Comparison of ENCODE assay signal across 14 mouse cellular contexts in the genomic region with DNA sequence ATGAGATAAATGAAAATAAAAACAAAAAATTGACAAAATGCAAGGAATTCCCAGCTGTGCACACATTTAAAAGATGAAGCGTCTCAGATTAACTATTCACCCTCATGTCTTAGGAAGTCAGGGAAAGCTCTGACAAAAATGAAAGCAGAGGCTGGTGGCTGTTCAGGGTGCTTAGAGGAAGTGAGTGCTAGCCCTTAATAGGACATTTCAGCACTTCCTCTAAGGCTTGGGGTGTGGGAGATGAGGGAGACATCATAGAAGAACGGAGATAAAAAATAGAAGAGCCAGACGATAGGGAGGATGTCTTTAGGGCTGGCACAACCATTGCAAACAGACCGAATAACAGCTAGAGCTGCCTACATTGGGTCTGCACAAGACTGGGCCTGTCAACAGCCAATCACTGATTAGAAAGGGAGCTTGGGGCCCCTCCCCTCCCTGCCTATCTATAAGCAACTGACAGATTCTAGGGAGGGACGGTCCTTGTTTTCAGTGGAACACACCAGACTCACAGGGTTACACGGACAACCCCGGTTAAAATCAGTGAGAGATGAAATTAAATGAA. TPM values are rescaled to one million over a fixed set of nuclear protein-coding genes. Genes with fewer than 3 reads are reported as not detected.
DNase-seq lines count a peak whose midpoint lies in the region; ATAC-seq and TF ChIP-seq lines count a peak whose summit lies in the region.
"Had no signal": no experiment of that assay in that cellular context is flagged by ENCODE, and none has a peak within 500 bp of the region (broad histone marks: within the 10 kb centered on the region; RNA-seq: fewer than 3 reads in every experiment).

No protein-coding gene starts in this region.

- TF ChIP-seq POLR2A in MEL (IDR thresholded peaks at IDR 0.05; ENCODE audit: control insufficient read depth in 1 of 2, insufficient read depth in 1 of 2, low read depth in 1 of 2, low read length in 2 of 2, poor library complexity in 1 of 2), result no peak

- H3K79me2 ChIP-seq in MEL (ENCODE audit: control insufficient read depth, insufficient read depth, low read length, poor library complexity), result no peaks in the 10 kb centered on the region

- no peak for TF ChIP-seq EP300 in MEL (IDR thresholded peaks at IDR 0.05; ENCODE audit: low read depth in 1 of 2, low read length in 2 of 2)

- no peak for TF ChIP-seq CTCF in left cerebral cortex, adult 2 months (IDR thresholded peaks at IDR 0.05)
- TF ChIP-seq CTCF in MEL (IDR thresholded peaks at IDR 0.05 in 2 of 3, conservative IDR thresholded peaks at IDR 0.05 in 1 of 3; ENCODE audit: control insufficient read depth in 1 of 3, insufficient read depth in 1 of 3, low read depth in 2 of 3, low read length in 3 of 3, poor library complexity in 1 of 3, severe bottlenecking in 1 of 3), result no peak

- no peaks in the 10 kb centered on the region for H3K4me1 ChIP-seq in forebrain, embryonic 13.5 days
- H3K4me1 ChIP-seq in forebrain, embryonic 12.5 days, result no peaks in the 10 kb centered on the region
- H3K4me1 ChIP-seq in MEL (ENCODE audit: control insufficient read depth in 1 of 2, insufficient read depth in 2 of 2, low read length in 2 of 2), result no peaks in the 10 kb centered on the region

- ATAC-seq in forebrain, embryonic 13.5 days, result peak; percentile 74
- no peak for ATAC-seq in forebrain, embryonic 12.5 days (ENCODE audit: low FRiP score)
- peak; percentile 66 to 71 for ATAC-seq in hematopoietic stem cell, adult 5-6 weeks (replicated peaks in 1 of 2; ENCODE audit: insufficient read depth in 1 of 2, low FRiP score in 2 of 2, low TSS enrichment in 1 of 2, low read depth in 1 of 2, poor library complexity in 2 of 2, severe bottlenecking in 2 of 2)

- 70% methylated on average over 7 of the region's 7 CpGs for WGBS in forebrain, embryonic 13.5 days
- 69% methylated on average over 7 of the region's 7 CpGs for WGBS in forebrain, embryonic 12.5 days

- H3K4me3 ChIP-seq in forebrain, embryonic 13.5 days, result no peak overlapping the region
- no peak overlapping the region for H3K4me3 ChIP-seq in forebrain, embryonic 12.5 days (replicated peaks)
- H3K4me3 ChIP-seq in left cerebral cortex, adult 2 months, result 0 out of 2 replicates have a peak overlapping the region, but pooled peaks have one; percentile 7
- no peak overlapping the region for H3K4me3 ChIP-seq in MEL (ENCODE audit: control insufficient read depth in 1 of 2, insufficient read depth in 1 of 2, low read depth in 2 of 2, low read length in 2 of 2)

- no peaks in the 10 kb centered on the region for H3K36me3 ChIP-seq in forebrain, embryonic 13.5 days (ENCODE audit: poor library complexity, severe bottlenecking)
- no peaks in the 10 kb centered on the region for H3K36me3 ChIP-seq in forebrain, embryonic 12.5 days (replicated peaks)
- H3K36me3 ChIP-seq in MEL (ENCODE audit: control insufficient read depth in 1 of 2, insufficient read depth in 2 of 2, low read length in 2 of 2), result no peaks in the 10 kb centered on the region

- no peak overlapping the region for H3K27ac ChIP-seq in forebrain, embryonic 13.5 days
- no peak overlapping the region for H3K27ac ChIP-seq in forebrain, embryonic 12.5 days
- no peak overlapping the region for H3K27ac ChIP-seq in left cerebral cortex, adult 2 months
- H3K27ac ChIP-seq in MEL (ENCODE audit: control insufficient read depth, low read depth, low read length), result no peak overlapping the region
- H3K27ac ChIP-seq: liver, embryonic 14.5 days had no signal

- H3K27me3 ChIP-seq in forebrain, embryonic 13.5 days, result no peaks in the 10 kb centered on the region
- H3K27me3 ChIP-seq in forebrain, embryonic 12.5 days, result no peaks in the 10 kb centered on the region
- H3K27me3 ChIP-seq in MEL (ENCODE audit: control insufficient read depth in 1 of 2, insufficient read depth in 2 of 2, low read length in 2 of 2), result no peaks in the 10 kb centered on the region

- H3K4me2 ChIP-seq in forebrain, embryonic 13.5 days, result no peak overlapping the region
- no peak overlapping the region for H3K4me2 ChIP-seq in forebrain, embryonic 12.5 days

- no peak for TF ChIP-seq RAD21 in MEL (IDR thresholded peaks at IDR 0.05; ENCODE audit: low read depth, low read length)

- no peak for DNase-seq in left cerebral cortex, adult 2 months (ENCODE audit: extremely low spot score in 1 of 2, low spot score in 2 of 2)
- DNase-seq in left cerebral cortex, adult 11 months (ENCODE audit: low spot score), result no peak
- DNase-seq in MEL (ENCODE audit: low read depth, low spot score), result peak; percentile 7
- DNase-seq in ovary, postnatal 36 days (ENCODE audit: low spot score), result no peak
- no peak for DNase-seq in gastrocnemius, adult 8-10 months (ENCODE audit: low spot score in 2 of 2)
- DNase-seq: adrenal gland, postnatal 14 days; cerebellum, adult 9-10 months; gastrocnemius, postnatal 14 days; kidney, adult 2 months; thymus, postnatal 25 days had no signal

- no peaks in the 10 kb centered on the region for H3K9me3 ChIP-seq in forebrain, embryonic 13.5 days (replicated peaks)
- no peaks in the 10 kb centered on the region for H3K9me3 ChIP-seq in forebrain, embryonic 12.5 days
- no peaks in the 10 kb centered on the region for H3K9me3 ChIP-seq in MEL (replicated peaks; ENCODE audit: insufficient read depth, low read length)

- intact Hi-C loops in left cerebral cortex, adult 2 months (cut with DNase I), result no loop called here

- H3K9ac ChIP-seq in forebrain, embryonic 13.5 days, result no peak overlapping the region
- H3K9ac ChIP-seq in forebrain, embryonic 12.5 days, result no peak overlapping the region
- H3K9ac ChIP-seq in MEL (ENCODE audit: control insufficient read depth, low read depth, low read length, poor library complexity, severe bottlenecking), result no peak overlapping the region
- H3K9ac ChIP-seq: liver, embryonic 14.5 days had no signal

TF ChIP-seq in MEL, 35 proteins besides CTCF, POLR2A, EP300 and RAD21:
- TF ChIP-seq ZMIZ1 (IDR thresholded peaks at IDR 0.05; ENCODE audit: low read depth, low read length), result no peak
- TF ChIP-seq ZKSCAN1 (IDR thresholded peaks at IDR 0.05; ENCODE audit: low read depth, low read length), result no peak
- no peak for TF ChIP-seq KAT2A (conservative IDR thresholded peaks at IDR 0.05; ENCODE audit: low read depth, low read length)

RNA-seq across cellular contexts. Expression of a gene that starts 22.8 kb away (rescaled TPM):
- 2.6 and 3.3 TPM in 2 replicates for polyA plus RNA-seq in forebrain, embryonic 13.5 days (2015; fragmentation: Nextera tagmentation; extraction: Ambion mirVana)
- polyA plus RNA-seq in forebrain, embryonic 12.5 days (2016; fragmentation: Nextera tagmentation; extraction: Ambion mirVana), result 3.3 and 4.2 TPM in 2 replicates
- under 1 TPM in 1 of 2 experiments, not detected in 1; 0.23 TPM for total RNA-seq in left cerebral cortex, adult 2 months (2021)
- not detected in 2 replicates for total RNA-seq in MEL (2012; rRNA removed)
- not detected for polyA plus RNA-seq in MEL (2012; ENCODE audit: insufficient read depth in 1 of 2, insufficient read length in 2 of 2, low read depth in 1 of 2, low replicate concordance in 2 of 2, missing spikeins in 1 of 2)
- 1.0 TPM in 1 of 2 replicates, not detected in the other for total RNA-seq in hematopoietic stem cell, adult 5-6 weeks (2017)
- total RNA-seq in gastrocnemius, adult 8-10 months (2022), result 1 to 10 TPM in 3 of 4 experiments, under 1 TPM in 1; 0.90 to 4.0 (median 2.9) TPM

RNA-seq across cellular contexts. Expression of a gene that starts 50.0 kb away (rescaled TPM):
- polyA plus RNA-seq in forebrain, embryonic 13.5 days (2015; fragmentation: Nextera tagmentation; extraction: Ambion mirVana), result 13.6 TPM in 2 replicates
- 11.3 and 13.5 TPM in 2 replicates for polyA plus RNA-seq in forebrain, embryonic 12.5 days (2016; fragmentation: Nextera tagmentation; extraction: Ambion mirVana)
- total RNA-seq in left cerebral cortex, adult 2 months (2021), result 100 to 1,000 TPM; 212 to 225 TPM
- total RNA-seq in MEL (2012; rRNA removed), result not detected in 2 replicates
- polyA plus RNA-seq in MEL (2012; ENCODE audit: insufficient read depth in 1 of 2, insufficient read length in 2 of 2, low read depth in 1 of 2, low replicate concordance in 2 of 2, missing spikeins in 1 of 2), result not detected
- not detected in 2 replicates for total RNA-seq in hematopoietic stem cell, adult 5-6 weeks (2017)
- 1 to 10 TPM in 2 of 4 experiments, under 1 TPM in 2; 0.35 to 3.1 (median 1.3) TPM for total RNA-seq in gastrocnemius, adult 8-10 months (2022)

Comparison
In these comparisons a context has a peak if more than half of its experiments do, and no peak if none do; other contexts are left out.
1. RNA of a gene that starts 50.0 kb away (total RNA-seq): 212 to 225 TPM in left cerebral cortex, adult 2 months; 0.35 to 3.1 TPM in gastrocnemius, adult 8-10 months, not detected in MEL and not detected in hematopoietic stem cell, adult 5-6 weeks; every median in the first group is over 10 times any median in the second.